Mouse (Mus musculus) neural tube, embryonic 11.5 days (tissue): Measurements from ENCODE around the gene Gm19426. TPM values are rescaled to one million over a fixed set of nuclear protein-coding genes. Genes with fewer than 3 reads are reported as not detected.

Experiments
- ATAC-seq: fragments of 200-750 bp; cut with Nextera tagmentation; 2 replicates; pipeline ENCODE4 v1.8.0; 2017; ENCODE audit warnings: moderate number of reproducible peaks, mild to moderate bottlenecking, moderate TSS enrichment, moderate library complexity; ENCODE audit not compliant: insufficient read depth, low FRiP score, low TSS enrichment
- DNase-seq: peaks from one replicate; pipeline ENCODE4 v3.0.0-alpha.2; 2015; ENCODE audit warnings: low spot score
- H3K27ac ChIP-seq: fragments of 300-500 bp; sonication (generic); 2 replicates; pipeline ENCODE4 v1.5.1; 2014; ENCODE audit warnings: low read depth, mild to moderate bottlenecking, low read length
- H3K27me3 ChIP-seq: fragments of 300-500 bp; sonication (generic); 2 replicates; pipeline ENCODE4 v1.6.1; 2014; ENCODE audit warnings: mild to moderate bottlenecking, low read length, mixed read lengths; ENCODE audit not compliant: control insufficient read depth, insufficient read depth
- H3K36me3 ChIP-seq: fragments of 300-500 bp; sonication (generic); 2 replicates; pipeline ENCODE4 v1.6.1; 2014; ENCODE audit warnings: mild to moderate bottlenecking, low read length, moderate library complexity, mixed read lengths; ENCODE audit not compliant: control insufficient read depth, insufficient read depth
- H3K4me1 ChIP-seq: fragments of 300-500 bp; sonication (generic); 2 replicates; pipeline ENCODE4 v1.6.1; 2014; ENCODE audit warnings: low read length, mixed read lengths; ENCODE audit not compliant: control insufficient read depth, insufficient read depth
- H3K4me2 ChIP-seq: fragments of 300-500 bp; sonication (generic); 2 replicates; pipeline ENCODE4 v1.6.1; 2014; ENCODE audit warnings: low read depth, mild to moderate bottlenecking, moderate library complexity
- H3K4me3 ChIP-seq: fragments of 300-500 bp; sonication (generic); 2 replicates; pipeline ENCODE4 v1.5.1; 2014; ENCODE audit warnings: low read depth, low read length
- H3K9ac ChIP-seq: fragments of 300-500 bp; sonication (generic); 2 replicates; pipeline ENCODE4 v1.6.1; 2014; ENCODE audit warnings: mild to moderate bottlenecking, low read length
- H3K9me3 ChIP-seq: fragments of 300-500 bp; sonication (generic); 2 replicates; pipeline ENCODE4 v1.6.1; 2016; ENCODE audit warnings: low read length; ENCODE audit not compliant: control insufficient read depth
- WGBS: fragments of 180-500 bp; shearing (Covaris S2); extraction: QIAGEN DNeasy Blood & Tissue Kit; methylation state at CpG from one replicate; pipeline ENCODE4 v1.1.7; 2014; 5-methylcytosine and 5-hydroxymethylcytosine counted together
- polyA plus RNA-seq: library from polyadenylated mRNA; unstranded; fragments of >200 nt; fragmentation: Nextera tagmentation; extraction: Ambion mirVana; gene quantifications from 2 replicates; pipeline ENCODE4 v1.2.1, GENCODE M21; 2014

Gm19426 gene
- polyA plus RNA-seq, 1 experiment from 2014 or later: 4.5 TPM

DNA sequence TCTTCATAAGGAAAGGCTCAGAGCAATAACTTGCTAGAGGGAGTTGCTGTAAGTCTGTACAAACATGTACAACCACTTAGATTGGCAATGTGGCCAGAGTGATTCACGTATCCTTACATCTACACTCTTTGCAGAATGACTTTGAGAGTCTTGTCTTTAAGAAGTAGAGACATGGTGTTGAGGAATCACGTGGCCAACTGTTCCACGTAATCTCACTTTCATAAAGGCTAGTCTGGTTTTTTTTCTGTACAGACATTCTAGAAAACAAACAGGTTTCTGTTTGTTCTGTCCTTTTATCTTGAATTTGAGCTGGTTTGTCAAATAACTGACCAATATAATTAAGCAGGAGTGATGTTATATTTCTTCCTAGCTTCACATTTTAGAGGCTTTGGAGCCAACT is 17.9 kb upstream of the Gm19426 start:
- Histone ChIP-seq H3K27me3 (no peaks in the 10 kb centered on the region), H3K4me2 (no peak overlapping the region), H3K36me3 (no peaks in the 10 kb centered on the region), H3K4me3 (no peak overlapping the region), H3K27ac (no peak overlapping the region), H3K4me1 (no peaks in the 10 kb centered on the region), H3K9me3 (no peaks in the 10 kb centered on the region), H3K9ac (no peak overlapping the region)
- DNase-seq: no peak
- ATAC-seq: no peak
- WGBS: 89% methylated on average over 3 of the region's 3 CpGs

DNA sequence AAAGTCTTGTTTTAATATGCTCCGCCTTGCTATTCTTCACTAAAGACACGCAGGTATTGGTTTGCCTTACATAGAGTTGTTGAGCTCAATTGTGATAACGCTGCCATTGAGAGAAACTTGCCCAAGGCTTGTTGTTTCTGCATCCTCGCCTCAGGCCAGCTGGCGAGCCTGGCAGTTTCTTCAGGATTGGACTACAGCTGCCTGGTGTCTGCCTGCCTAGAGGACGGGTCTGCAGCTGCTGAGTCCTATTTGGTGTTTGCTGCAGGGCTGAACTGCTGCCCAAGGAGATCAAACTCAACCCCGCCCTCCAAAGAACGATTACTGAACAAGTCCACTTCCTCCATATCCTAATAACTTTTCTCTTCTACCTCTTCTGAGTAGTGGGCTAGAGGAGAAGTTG is 17.3 kb upstream of the Gm19426 start:
- Histone ChIP-seq H3K27me3 (no peaks in the 10 kb centered on the region), H3K36me3 (no peaks in the 10 kb centered on the region), H3K4me2 (no peak overlapping the region), H3K4me1 (no peaks in the 10 kb centered on the region), H3K9ac (no peak overlapping the region), H3K4me3 (no peak overlapping the region), H3K9me3 (no peaks in the 10 kb centered on the region), H3K27ac (no peak overlapping the region)
- ATAC-seq (no peak), DNase-seq (no peak)
- WGBS: 77% methylated on average over 8 of the region's 8 CpGs

DNA sequence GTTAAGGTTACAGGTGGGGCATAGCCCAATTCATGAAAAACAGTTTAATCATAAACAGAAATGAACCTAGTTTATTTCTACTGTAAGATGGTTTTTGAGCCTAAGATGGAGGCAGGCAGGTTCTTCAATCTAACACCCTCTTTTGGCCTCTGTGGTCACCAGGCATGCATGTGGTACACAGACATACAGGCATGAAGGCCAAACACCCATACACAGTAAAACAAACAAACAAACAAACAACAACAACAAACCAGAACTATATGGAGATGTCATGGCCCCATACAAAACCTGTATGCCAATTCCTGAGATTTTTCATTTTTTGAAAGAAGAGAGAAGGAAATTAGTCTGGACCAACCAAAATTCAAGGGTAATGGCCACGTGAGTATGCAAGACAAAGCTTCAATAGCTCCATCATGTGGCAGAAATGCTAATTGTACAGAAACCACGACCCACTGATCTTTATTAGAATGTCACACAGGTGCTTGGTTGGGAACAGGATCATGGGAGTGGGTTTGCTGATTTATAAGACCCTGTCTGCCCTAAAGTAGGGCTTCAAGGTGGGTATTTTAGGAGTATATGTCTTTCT is 15.2 kb upstream of the Gm19426 start:
- H3K9ac ChIP-seq: no peak overlapping the region
- WGBS: 7% methylated on average over 2 of the region's 2 CpGs
- H3K4me2 ChIP-seq: no peak overlapping the region
- no peaks in the 10 kb centered on the region for H3K27me3 ChIP-seq
- no peaks in the 10 kb centered on the region for H3K9me3 ChIP-seq
- H3K4me1 ChIP-seq: no peaks in the 10 kb centered on the region
- H3K4me3 ChIP-seq: no peak overlapping the region
- ATAC-seq (peak; percentile 58; the same call in 1 of the 2 replicates), DNase-seq (peak; percentile 25)
- no peak overlapping the region for H3K27ac ChIP-seq
- H3K36me3 ChIP-seq: no peaks in the 10 kb centered on the region

DNA sequence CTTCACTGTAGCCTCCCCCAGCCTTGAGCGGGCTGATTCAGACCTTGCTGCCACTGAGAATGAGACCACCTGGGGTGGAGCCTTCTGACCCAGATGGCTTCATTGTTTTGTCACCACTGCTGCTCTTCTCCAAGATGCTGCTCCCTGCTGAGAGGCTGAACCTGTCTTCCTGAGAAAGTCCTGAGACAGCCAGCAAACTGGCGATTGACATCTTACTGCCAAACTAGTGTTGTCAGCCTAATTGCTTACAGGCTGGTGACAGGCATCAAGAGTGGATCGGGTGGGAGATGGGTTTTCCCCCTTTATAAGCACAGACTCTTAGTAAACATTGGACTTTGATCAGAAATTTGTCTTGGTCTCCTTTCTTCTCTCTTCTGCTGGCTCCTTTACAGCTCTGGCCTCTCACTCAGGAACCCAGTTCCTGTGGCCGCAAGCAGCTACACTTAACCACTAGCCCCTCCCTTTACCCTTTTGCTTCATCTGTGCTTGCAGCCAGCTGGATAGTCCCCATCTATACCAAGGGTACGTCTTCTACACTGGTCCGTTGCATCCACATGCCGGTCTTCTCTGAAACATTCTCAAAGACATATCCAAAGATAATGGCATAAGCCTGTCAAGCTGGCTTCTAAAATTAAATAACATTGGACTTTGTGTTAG is 13.7 kb upstream of the Gm19426 start:
- Histone ChIP-seq H3K9me3 (no peaks in the 10 kb centered on the region), H3K9ac (no peak overlapping the region), H3K4me2 (no peak overlapping the region), H3K27me3 (no peaks in the 10 kb centered on the region), H3K27ac (no peak overlapping the region), H3K4me1 (no peaks in the 10 kb centered on the region), H3K4me3 (no peak overlapping the region), H3K36me3 (no peaks in the 10 kb centered on the region)
- ATAC-seq (no peak), DNase-seq (no peak)
- 58% methylated on average over 7 of the region's 7 CpGs for WGBS

DNA sequence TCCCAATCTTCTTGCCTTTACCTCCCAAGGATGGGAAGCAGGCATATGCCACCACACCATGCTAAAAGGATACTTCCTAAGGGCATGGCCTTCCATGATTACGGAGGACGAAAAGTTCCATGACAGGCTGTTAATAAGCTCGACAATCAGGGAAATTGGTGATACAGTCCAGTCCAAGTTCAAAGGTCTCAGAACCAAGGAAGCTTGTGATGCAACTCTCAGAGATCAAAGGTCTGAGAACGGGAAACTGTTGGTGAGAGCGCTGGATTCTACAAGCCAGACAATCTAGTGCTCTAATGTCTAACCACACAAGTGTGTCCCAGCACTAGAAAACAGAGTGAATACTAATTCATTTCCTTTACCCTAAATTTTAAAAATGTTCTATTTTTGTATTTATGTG is 12.8 kb upstream of the Gm19426 start:
- Histone ChIP-seq H3K36me3 (no peaks in the 10 kb centered on the region), H3K9me3 (no peaks in the 10 kb centered on the region), H3K4me3 (no peak overlapping the region), H3K27me3 (no peaks in the 10 kb centered on the region), H3K4me2 (no peak overlapping the region), H3K27ac (no peak overlapping the region), H3K9ac (no peak overlapping the region), H3K4me1 (no peaks in the 10 kb centered on the region)
- DNase-seq: no peak
- ATAC-seq: no peak
- 86% methylated on average over 5 of the region's 5 CpGs for WGBS

DNA sequence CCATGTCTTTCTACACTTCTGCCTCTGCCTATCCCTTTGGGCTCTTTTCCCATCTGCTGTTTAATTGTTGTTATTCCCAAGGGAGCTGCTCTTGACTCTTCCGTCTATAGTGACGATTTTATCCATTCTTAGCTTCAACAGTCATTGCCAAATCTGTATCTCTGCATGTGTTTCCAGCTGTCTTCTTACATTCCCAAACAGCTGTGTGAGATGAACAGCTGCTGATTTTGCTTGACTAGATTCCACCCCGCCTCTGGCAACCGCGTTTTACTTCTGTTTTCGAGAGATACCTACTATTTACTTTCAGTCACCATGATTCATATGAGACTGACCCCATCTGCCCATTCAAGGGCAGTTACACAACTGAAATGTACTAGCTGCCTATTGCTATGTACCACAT is 6.7 kb upstream of the Gm19426 start:
- ATAC-seq: no peak
- Histone ChIP-seq H3K9ac (no peak overlapping the region), H3K27me3 (no peaks in the 10 kb centered on the region), H3K4me3 (no peak overlapping the region), H3K4me1 (no peaks in the 10 kb centered on the region), H3K27ac (no peak overlapping the region), H3K4me2 (no peak overlapping the region), H3K36me3 (no peaks in the 10 kb centered on the region), H3K9me3 (no peaks in the 10 kb centered on the region)
- no peak for DNase-seq
- WGBS: 83% methylated on average over 6 of the region's 6 CpGs

DNA sequence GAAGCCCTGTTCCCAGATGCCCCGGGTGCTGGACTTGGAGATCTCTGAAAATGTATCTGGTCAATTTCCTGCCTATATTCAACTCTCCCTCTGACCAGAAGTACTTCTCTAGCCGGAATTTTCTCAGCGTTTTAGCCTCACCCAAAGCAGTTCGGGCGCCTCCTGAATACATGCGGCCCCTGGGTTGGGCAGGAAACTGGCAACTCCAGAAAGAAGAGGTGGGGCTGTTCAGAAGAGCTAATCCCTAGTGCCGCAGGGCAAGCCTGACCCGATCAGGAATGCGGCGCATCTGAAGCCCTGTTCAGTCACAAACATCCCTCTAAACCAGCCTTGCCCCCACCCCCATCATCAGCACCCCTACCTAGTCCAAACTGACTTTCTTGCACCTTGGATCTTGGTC is 671 bp upstream of the Gm19426 start:
- 0 out of 2 replicates have a peak, but pooled peaks have one; percentile 0 for ATAC-seq
- Histone ChIP-seq H3K36me3 (0 out of 2 replicates have a peak, but pooled peaks cover 3% of the 10 kb centered on the region), H3K9ac (peak overlapping the region; percentile 59), H3K4me3 (peak overlapping the region; percentile 69), H3K27me3 (no peaks in the 10 kb centered on the region), H3K27ac (peak overlapping the region; percentile 98), H3K4me1 (peaks cover 26% of the 10 kb centered on the region), H3K9me3 (no peaks in the 10 kb centered on the region), H3K4me2 (peak overlapping the region; percentile 96)
- WGBS: 0% methylated on average over 10 of the region's 10 CpGs
- DNase-seq: no peak

DNA sequence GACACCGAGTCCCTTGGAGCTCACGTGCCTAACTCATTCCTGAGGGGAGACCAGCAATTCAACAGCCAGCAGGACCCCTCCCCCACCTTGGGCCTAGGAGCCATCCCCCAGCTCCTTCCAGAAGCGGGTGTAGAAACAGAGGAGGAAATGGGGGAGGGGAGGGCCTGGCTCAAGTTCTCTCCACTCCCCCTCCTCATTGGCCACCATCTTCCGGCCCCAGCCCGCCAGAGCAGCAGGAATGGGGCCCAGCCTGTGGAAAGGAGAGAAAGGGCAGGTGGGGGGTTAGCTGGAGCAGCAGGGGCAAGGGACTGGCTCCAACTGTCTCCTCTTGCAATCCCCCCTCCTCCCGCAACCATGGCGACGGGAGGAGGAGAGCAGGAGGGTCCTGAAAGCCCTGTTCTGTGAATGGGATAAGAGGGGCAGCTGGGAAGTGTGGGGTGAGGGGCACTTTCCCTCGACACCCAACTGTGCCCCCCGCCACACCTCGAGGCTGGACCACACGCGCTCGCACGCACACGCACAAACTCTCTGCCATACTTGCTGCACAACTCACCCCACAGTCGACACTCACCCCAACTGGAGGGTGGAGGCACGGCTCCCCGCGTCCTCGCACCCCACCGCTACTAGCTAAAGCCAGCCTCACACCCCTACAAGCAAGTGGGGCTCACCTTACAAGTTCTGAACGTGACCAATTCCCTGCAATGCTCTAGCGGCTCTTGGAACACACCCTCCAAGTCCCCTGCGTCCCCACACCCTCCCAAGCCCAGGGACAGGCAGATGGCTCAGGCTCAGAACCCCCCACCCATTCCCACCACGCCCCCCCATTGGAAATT is 788 bp downstream of the Gm19426 start:
- Histone ChIP-seq H3K9ac (peak overlapping the region; percentile 98), H3K27ac (peak overlapping the region; percentile 98), H3K4me1 (peaks cover 36% of the 10 kb centered on the region), H3K4me3 (peak overlapping the region; percentile 69), H3K36me3 (0 out of 2 replicates have a peak, but pooled peaks cover 3% of the 10 kb centered on the region), H3K9me3 (no peaks in the 10 kb centered on the region), H3K4me2 (peak overlapping the region; percentile 96), H3K27me3 (no peaks in the 10 kb centered on the region)
- whole genome bisulfite sequencing: under 1% methylated on average over 25 of the region's 26 CpGs
- DNase-seq (peak; percentile 94), ATAC-seq (peak; percentile 81)
